Mouse (Mus musculus) liver, adult 2 months (tissue): Measurements from ENCODE around the gene Arpc5l. TPM values are rescaled to one million over a fixed set of nuclear protein-coding genes. Genes with fewer than 3 reads are reported as not detected.

Source experiments
- DNase-seq: peaks from one replicate; pipeline ENCODE4 v3.0.0-alpha.2; 2011; ENCODE audit warnings: low read depth, low spot score; ENCODE audit errors: extremely low read depth
- H3K27ac ChIP-seq: fragments of 200-500 bp; replicated peaks from 2 replicates; pipeline ENCODE4 v1.5.1; 2012; ENCODE audit warnings: low read depth, mild to moderate bottlenecking, control low read depth, inconsistent platforms, low read length; ENCODE audit not compliant: insufficient read depth
- H3K27me3 ChIP-seq: fragments of 200-500 bp; 2 replicates; pipeline ENCODE4 v1.6.1; 2012; ENCODE audit warnings: mild to moderate bottlenecking, moderate library complexity, low read length, inconsistent platforms; ENCODE audit not compliant: control insufficient read depth, insufficient read depth
- H3K36me3 ChIP-seq: fragments of 200-500 bp; 2 replicates; pipeline ENCODE4 v1.6.1; 2012; ENCODE audit warnings: low read length, inconsistent platforms; ENCODE audit not compliant: control insufficient read depth, insufficient read depth
- H3K4me1 ChIP-seq: fragments of 200-500 bp; 2 replicates; pipeline ENCODE4 v1.6.1; 2011; ENCODE audit warnings: low read length; ENCODE audit not compliant: control insufficient read depth, insufficient read depth
- H3K4me3 ChIP-seq: fragments of 200-500 bp; 2 replicates; pipeline ENCODE4 v1.5.1; 2011; ENCODE audit warnings: low read depth, mild to moderate bottlenecking, control low read depth, low read length, moderate library complexity; ENCODE audit not compliant: insufficient read depth
- H3K79me2 ChIP-seq: fragments of 200-500 bp; 2 replicates; pipeline ENCODE4 v1.6.1; 2012; ENCODE audit warnings: inconsistent platforms, mild to moderate bottlenecking, low read length, moderate library complexity; ENCODE audit not compliant: control insufficient read depth, insufficient read depth
- H3K9ac ChIP-seq: fragments of 200-500 bp; 2 replicates; pipeline ENCODE4 v1.6.1; 2012; ENCODE audit warnings: low read depth, mild to moderate bottlenecking, control low read depth, inconsistent platforms, low read length
- CTCF ChIP-seq: fragments of 200-500 bp; IDR thresholded peaks from 2 replicates; pipeline ENCODE4 v1.5.1; 2011; ENCODE audit warnings: low read depth, low read length, control low read depth
- POLR2A ChIP-seq: fragments of 200-500 bp; IDR thresholded peaks from 2 replicates; pipeline ENCODE4 v1.6.1; 2011; ENCODE audit warnings: low read length, control low read depth; ENCODE audit not compliant: insufficient read depth; ENCODE audit errors: extremely low read depth
- WGBS: fragments of 180-500 bp; shearing (Covaris S2); methylation state at CpG from one replicate; pipeline ENCODE4 v1.1.7; 2018; 5-methylcytosine and 5-hydroxymethylcytosine counted together
- polyA plus RNA-seq: library from polyadenylated mRNA; depleted of rRNA; stranded (reverse); fragments of >200 nt; gene quantifications from 2 replicates; pipeline ENCODE4 v1.2.3, GENCODE M21; 2012
- total RNA-seq: library from RNA; depleted of rRNA; stranded (reverse); fragments of >200 nt; gene quantifications from 2 replicates; pipeline ENCODE4 v1.2.3, GENCODE M21; 2014

Arpc5l gene
- total and polyA plus RNA-seq, 2 experiments = 21.3 to 45.1 TPM

- no peak overlapping the region for H3K27ac ChIP-seq
- no peaks in the 10 kb centered on the region for H3K27me3 ChIP-seq
- DNase-seq = no peak
- no peaks in the 10 kb centered on the region for H3K36me3 ChIP-seq
- no peaks in the 10 kb centered on the region for H3K79me2 ChIP-seq
- H3K9ac ChIP-seq = no peak overlapping the region
- no peak overlapping the region for H3K4me3 ChIP-seq
- no peaks in the 10 kb centered on the region for H3K4me1 ChIP-seq
- no peak for TF ChIP-seq CTCF
- TF ChIP-seq POLR2A = no peak
- 46% methylated on average over 2 of the region's 2 CpGs for WGBS
Observed at GRCm38 (mm10) chr2:38973223-38973622, 31.9 kb upstream of the Arpc5l start.

GRCm38 (mm10) chr2:38973701-38974100, 31.4 kb upstream of the Arpc5l start:
- Histone ChIP-seq H3K4me1 (no peaks in the 10 kb centered on the region), H3K79me2 (no peaks in the 10 kb centered on the region), H3K27me3 (no peaks in the 10 kb centered on the region), H3K36me3 (no peaks in the 10 kb centered on the region), H3K4me3 (no peak overlapping the region), H3K9ac (no peak overlapping the region), H3K27ac (no peak overlapping the region)
- no peak for DNase-seq
- 78% methylated on average over 7 of the region's 7 CpGs for WGBS
- TF ChIP-seq POLR2A = no peak
- TF ChIP-seq CTCF = no peak

- no peak for DNase-seq
- Histone ChIP-seq H3K36me3 (no peaks in the 10 kb centered on the region), H3K27me3 (no peaks in the 10 kb centered on the region), H3K79me2 (no peaks in the 10 kb centered on the region), H3K27ac (no peak overlapping the region), H3K9ac (no peak overlapping the region), H3K4me1 (no peaks in the 10 kb centered on the region), H3K4me3 (no peak overlapping the region)
- no peak for TF ChIP-seq POLR2A
- no peak for TF ChIP-seq CTCF
- 62% methylated on average over 2 of the region's 2 CpGs for WGBS
Observed at GRCm38 (mm10) chr2:38974171-38974570, 31.0 kb upstream of the Arpc5l start.

- no peaks in the 10 kb centered on the region for H3K36me3 ChIP-seq
- no peak overlapping the region for H3K9ac ChIP-seq
- no peak for TF ChIP-seq CTCF
- no peak for TF ChIP-seq POLR2A
- WGBS = 85% methylated on average over 3 of the region's 3 CpGs
- no peaks in the 10 kb centered on the region for H3K27me3 ChIP-seq
- DNase-seq = no peak
- H3K79me2 ChIP-seq = no peaks in the 10 kb centered on the region
- H3K4me1 ChIP-seq = no peaks in the 10 kb centered on the region
- H3K27ac ChIP-seq = no peak overlapping the region
- H3K4me3 ChIP-seq = no peak overlapping the region
Observed at GRCm38 (mm10) chr2:38975181-38975580, 30.0 kb upstream of the Arpc5l start.

- H3K4me1 ChIP-seq = no peaks in the 10 kb centered on the region
- no peak for TF ChIP-seq POLR2A
- no peak for TF ChIP-seq CTCF
- no peaks in the 10 kb centered on the region for H3K27me3 ChIP-seq
- WGBS = 81% methylated on average over 21 of the region's 21 CpGs
- DNase-seq = peak; percentile 54
- no peak overlapping the region for H3K27ac ChIP-seq
- no peaks in the 10 kb centered on the region for H3K79me2 ChIP-seq
- no peak overlapping the region for H3K9ac ChIP-seq
- H3K4me3 ChIP-seq = no peak overlapping the region
- H3K36me3 ChIP-seq = no peaks in the 10 kb centered on the region
Observed at GRCm38 (mm10) chr2:38975941-38976805, 29.0 kb upstream of the Arpc5l start.

GRCm38 (mm10) chr2:38977837-38978236, 27.3 kb upstream of the Arpc5l start:
- 91% methylated on average over 4 of the region's 4 CpGs for WGBS
- no peak for DNase-seq
- no peaks in the 10 kb centered on the region for H3K4me1 ChIP-seq
- H3K79me2 ChIP-seq = no peaks in the 10 kb centered on the region
- no peak overlapping the region for H3K4me3 ChIP-seq
- H3K9ac ChIP-seq = no peak overlapping the region
- no peaks in the 10 kb centered on the region for H3K36me3 ChIP-seq
- no peaks in the 10 kb centered on the region for H3K27me3 ChIP-seq
- TF ChIP-seq POLR2A (no peak), CTCF (no peak)
- no peak overlapping the region for H3K27ac ChIP-seq
